Mouse (Mus musculus): ENCODE measurements around the gene Naa20.

The Naa20 gene

GRCm38 (mm10) chr2:145950239-145950638, 48.3 kb downstream of the Naa20 start:
- DNase-seq (ENCODE audit: low spot score in 2 of 2), result no peak

- no peak for DNase-seq (ENCODE audit: low spot score in 2 of 2)
Measured at GRCm38 (mm10) chr2:145952726-145953125, 50.8 kb downstream of the Naa20 start.

- DNase-seq (ENCODE audit: low spot score in 2 of 2), result no peak
Measured at GRCm38 (mm10) chr2:145955844-145956243, 53.9 kb downstream of the Naa20 start.

- DNase-seq (ENCODE audit: low spot score in 2 of 2), result no peak
Measured at GRCm38 (mm10) chr2:145956318-145956717, 54.4 kb downstream of the Naa20 start.

- no peak for DNase-seq (ENCODE audit: low spot score in 2 of 2)
Measured at GRCm38 (mm10) chr2:145957450-145957849, 55.6 kb downstream of the Naa20 start.

- no peak for DNase-seq (ENCODE audit: low spot score in 2 of 2)
Measured at GRCm38 (mm10) chr2:145958097-145958496, 56.2 kb downstream of the Naa20 start.

GRCm38 (mm10) chr2:145958551-145958950, 56.7 kb downstream of the Naa20 start:
- DNase-seq (ENCODE audit: low spot score in 2 of 2), result no peak

- no peak for DNase-seq (ENCODE audit: low spot score in 2 of 2)
Measured at GRCm38 (mm10) chr2:145961861-145962260, 60.0 kb downstream of the Naa20 start.

Data from spleen, postnatal 10 days (tissue).